Mouse (Mus musculus): ENCODE data around the gene Stard10.

The Stard10 gene

GRCm38 (mm10) chr7:101317014-101317413 lies at the start of gene Stard10:
Stard10 (plus strand) TSS chr7:101317086.
- DNase-seq: no peak

GRCm38 (mm10) chr7:101267457-101268259 lies 49.2 kb upstream of the Stard10 start:
- DNase-seq: no peak

GRCm38 (mm10) chr7:101271602-101272001 lies 45.3 kb upstream of the Stard10 start:
- DNase-seq: no peak

DNA sequence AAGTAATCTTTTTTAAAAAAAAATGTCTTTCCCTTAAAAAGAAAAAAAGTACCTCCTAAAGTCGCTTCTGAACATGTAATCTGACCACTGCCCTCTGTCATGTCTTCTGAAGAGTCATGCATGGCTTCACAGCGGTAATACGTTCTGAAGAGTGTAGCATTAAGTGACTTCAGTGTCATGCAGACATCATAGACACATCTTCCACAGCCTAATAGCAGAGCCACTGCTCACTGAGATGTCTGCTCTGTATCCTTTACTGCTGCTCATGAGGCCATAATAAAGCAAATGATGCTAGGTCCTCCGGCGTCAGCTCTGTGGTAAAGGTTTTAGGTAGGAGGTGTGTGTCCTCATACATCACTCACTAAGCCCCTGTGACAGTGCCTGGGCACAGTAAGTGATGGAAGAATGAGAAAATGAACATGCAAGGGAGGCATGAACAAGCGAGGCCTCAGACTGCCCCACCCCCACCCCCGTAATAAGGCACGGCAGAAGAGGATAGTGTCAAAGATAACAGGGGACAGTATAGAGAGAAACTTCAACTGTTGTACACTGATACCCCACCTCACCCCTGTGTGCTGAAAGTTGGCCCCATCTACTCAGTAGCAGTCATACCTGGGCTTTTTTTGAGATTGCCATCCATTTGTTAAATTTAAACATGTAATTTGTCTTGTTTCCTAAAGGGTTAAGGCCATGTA lies 44.3 kb upstream of the Stard10 start:
- no peak for DNase-seq

DNA sequence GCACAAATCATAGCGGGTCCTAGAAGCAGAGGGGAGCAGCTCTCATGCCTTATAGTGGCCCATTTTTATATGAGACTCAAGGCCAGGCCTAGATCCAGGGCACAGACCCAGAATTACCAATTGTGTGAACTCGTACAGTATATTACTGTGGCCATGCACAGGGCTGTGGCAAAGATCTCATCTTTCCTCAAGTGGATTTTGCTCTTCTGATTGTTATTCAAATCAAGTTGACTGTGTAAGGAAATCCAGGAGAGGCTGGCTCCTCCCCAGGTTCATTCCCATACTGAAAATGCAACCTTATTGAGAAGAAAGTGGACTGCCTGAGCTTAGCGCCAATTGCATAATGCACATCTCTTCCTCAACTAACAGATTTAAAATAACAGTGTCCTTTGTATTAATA lies 34.2 kb upstream of the Stard10 start:
- no peak for DNase-seq

GRCm38 (mm10) chr7:101284504-101284903 lies 32.4 kb upstream of the Stard10 start:
- DNase-seq: no peak

DNA sequence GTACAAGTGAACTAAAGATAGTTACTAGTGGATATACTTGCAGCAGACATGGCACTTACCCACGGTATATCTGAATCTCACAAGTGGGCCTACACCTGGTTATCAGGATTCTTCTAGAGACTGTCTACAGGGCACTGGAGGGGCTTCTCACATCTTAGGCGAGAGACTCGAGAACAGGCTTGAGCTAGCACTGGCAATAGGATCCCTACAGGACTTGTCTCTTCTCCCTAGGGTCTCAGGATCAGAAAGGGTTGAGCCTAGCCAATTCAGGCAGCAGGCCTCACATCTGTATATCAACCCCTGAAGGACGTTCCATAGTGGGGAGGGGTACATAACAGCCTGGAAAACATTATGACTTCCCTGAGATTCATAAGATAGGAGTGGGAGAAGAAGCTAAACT lies 30.0 kb upstream of the Stard10 start:
- DNase-seq: no peak

DNA sequence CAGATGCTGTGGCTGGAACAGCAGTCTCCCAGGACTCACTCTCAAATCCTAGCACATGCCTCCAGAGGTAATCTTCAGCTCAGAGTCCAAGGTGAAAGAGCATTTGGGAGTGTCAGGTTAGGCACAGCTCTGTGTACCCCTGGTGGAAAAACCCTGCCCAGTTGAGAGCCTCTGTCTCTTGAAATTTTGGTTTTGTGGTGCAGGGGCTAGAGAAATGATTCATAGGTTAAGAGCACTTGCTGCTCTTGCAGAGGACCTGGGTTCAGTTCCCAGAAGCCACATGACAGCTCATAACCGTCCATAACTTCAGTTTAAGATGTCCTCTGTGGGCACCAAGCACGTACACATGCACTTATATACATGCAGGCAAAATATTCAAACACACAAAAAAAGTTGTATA lies 29.1 kb upstream of the Stard10 start:
- DNase-seq: no peak

DNA sequence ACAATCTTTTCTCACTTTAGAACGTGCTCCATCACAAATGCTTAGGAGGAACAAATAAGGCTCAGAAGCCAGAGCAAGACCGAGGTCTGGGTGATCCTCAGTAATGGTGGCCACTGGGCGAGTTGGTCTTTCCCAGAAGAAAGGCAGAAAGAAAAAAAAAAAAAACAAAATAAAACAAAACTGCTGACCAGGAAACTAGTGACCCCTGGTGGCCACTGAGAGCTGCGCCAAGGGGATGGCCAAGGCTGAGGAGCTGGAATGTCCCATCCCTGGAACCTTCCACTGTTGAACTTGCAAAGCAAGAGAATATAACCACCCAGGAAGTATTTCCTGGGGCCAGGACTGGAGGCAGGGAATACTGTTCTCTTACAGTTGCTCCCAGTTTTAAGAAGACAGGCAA lies 28.4 kb upstream of the Stard10 start:
- DNase-seq: peak; percentile 59

GRCm38 (mm10) chr7:101290401-101290800 lies 26.5 kb upstream of the Stard10 start:
- no peak for DNase-seq

- no peak for DNase-seq
Observed at GRCm38 (mm10) chr7:101291211-101291610, 25.7 kb upstream of the Stard10 start.

- DNase-seq: no peak
Observed at GRCm38 (mm10) chr7:101291641-101292040, 25.2 kb upstream of the Stard10 start.

DNA sequence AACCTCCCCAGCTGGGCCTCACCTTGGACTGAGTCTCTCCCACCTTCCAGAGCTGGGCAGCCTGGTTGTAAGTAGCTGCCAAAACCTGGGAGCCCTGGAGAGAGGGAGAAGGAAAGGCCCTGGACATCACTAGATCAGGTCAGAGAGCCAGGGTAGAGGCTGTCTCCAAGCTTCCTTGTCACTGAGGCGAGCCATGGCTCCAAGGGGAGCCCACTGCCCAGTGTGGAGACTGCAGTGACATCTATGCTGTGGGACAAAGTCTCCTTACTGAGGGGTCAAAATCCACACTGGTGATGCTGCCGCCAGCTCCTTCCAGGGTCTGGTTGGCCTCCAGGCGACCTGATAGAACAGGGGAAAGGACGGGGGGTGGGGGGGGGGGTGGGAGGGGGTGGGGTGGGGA lies 24.8 kb upstream of the Stard10 start:
- DNase-seq: no peak

GRCm38 (mm10) chr7:101292696-101293095 lies 24.2 kb upstream of the Stard10 start:
- no peak for DNase-seq

DNA sequence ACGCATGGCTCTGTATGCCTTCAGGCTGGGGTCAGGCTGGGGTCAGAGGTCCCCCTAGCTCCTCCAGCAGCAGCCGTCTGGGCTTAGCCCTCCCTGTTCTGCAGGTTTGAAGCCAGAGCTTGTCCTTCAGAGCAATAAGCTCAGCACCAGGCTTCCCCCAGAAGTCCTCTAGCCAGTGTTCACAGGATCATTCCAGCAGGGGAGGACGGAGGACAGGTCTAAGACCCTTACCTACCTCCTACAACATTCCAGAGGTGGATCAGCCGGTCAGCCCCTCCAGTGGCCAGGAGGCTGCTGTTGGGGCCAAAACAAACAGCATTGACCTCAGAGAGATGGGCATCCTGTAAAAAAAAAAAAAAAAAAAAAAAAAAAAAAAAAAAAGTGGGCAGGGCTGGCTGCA lies 23.7 kb upstream of the Stard10 start:
- no peak for DNase-seq

GRCm38 (mm10) chr7:101293611-101294010 lies 23.3 kb upstream of the Stard10 start:
- DNase-seq: no peak

DNA sequence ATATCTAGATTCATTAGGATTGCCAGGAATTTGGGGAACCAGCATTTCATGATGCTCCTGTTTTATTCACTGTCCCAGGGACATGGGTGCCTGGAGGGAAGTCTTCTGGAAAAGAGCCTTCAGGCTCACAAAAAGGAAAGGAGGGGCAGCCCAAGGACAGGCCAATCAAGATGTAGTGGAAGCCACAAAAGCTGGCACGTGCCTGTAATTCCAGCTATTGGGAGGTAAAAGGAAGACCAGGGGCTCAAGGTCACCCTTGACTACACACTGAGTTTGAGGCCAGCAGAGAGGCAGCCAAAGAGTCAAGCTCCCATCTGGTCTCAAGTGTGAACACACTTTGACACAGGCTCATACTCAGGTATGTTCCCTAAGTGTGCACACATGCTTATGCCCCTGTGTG lies 21.4 kb upstream of the Stard10 start:
- no peak for DNase-seq

DNA sequence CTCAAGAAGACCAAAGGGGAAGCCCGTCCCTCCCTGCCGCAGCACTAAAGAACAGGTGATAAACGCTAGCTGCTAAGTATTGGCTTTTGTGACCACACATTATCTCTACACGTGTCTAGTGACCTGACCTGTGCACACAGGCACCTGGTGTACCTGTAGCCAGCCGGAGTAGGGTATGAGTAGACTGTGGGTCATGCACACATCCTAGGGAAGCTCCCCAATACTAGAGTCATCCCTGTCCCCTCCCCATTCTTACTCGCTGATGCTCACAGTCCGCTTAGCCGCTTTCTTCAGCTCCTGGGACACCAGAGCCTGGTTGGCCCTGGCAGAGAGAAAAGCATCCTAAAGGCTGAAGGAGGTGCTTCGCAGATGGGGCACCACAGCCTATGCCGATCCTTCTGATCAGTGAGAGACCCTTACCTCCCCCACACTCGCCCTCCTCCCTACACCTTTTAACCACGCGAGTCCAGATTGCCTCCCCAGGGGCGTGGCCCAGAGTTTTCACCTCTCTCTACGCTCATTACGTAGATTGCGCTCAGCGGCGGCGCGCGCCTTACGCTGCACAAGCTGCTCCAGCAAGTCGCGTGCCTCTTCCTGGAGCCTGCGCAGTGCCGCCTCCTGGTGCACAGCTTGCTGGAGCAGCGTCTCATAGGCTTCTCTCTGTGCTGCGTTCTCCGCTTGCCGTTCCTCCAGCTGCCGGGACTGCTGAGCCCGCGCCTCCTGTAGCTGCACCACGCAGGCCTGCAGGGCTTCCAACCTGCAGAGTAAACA lies 20.4 kb upstream of the Stard10 start:
- DNase-seq: peak; percentile 89

GRCm38 (mm10) chr7:101297023-101297405 lies 19.9 kb upstream of the Stard10 start:
- DNase-seq: no peak

- DNase-seq: no peak
Observed at GRCm38 (mm10) chr7:101298375-101298774, 18.5 kb upstream of the Stard10 start.

GRCm38 (mm10) chr7:101301361-101301880 lies 15.5 kb upstream of the Stard10 start:
- peak; percentile 59 for DNase-seq

GRCm38 (mm10) chr7:101301881-101302456 lies 14.9 kb upstream of the Stard10 start, which contains the start of gene Atg16l2:
Atg16l2 (minus strand) TSS chr7:101302251.
- DNase-seq: peak; percentile 83

GRCm38 (mm10) chr7:101302691-101303090 lies 14.2 kb upstream of the Stard10 start:
- DNase-seq: no peak

Measured in right cerebral cortex, postnatal 14 days (tissue).